Mouse (Mus musculus): ENCODE measurements at regions not wholly inside any gene's neighbourhood (a gene's known extent, or its start where the extent isn't known, plus 50 kb on each side); places are given as distances from the start of the nearest gene placed in this dataset.

DNA sequence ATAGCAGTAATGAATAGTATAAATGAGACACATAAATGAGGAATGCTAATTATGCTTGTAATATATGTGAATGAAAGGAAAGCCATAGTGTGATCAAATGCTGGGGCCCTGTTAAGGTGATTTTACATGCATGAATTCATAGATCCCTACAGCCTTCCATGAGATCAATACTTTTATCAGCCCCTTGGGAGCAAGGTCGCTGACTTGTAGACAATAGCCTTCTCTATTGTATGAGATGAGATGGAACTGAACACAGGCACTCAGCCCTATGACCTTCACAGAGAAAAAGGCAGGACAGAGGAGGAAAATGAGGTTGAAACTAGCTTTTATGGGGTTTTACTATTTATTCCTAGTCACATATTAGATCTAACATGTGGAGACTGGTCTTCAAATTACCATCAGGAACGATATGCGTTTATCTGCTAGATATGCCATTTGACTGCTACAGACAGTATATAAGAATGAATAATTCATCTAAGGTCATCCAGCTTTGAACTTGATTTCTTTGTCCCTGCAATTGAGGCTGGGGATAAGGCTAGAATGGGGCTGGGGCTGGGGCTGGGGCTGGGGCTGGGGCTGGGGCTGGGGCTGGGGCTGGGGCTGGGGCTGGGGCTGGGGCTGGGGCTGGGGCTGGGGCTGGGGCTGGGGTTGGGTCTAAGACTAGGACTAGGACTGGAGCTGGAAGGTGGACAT lies 1390.0 kb upstream of the Lrrc6 start:
- Histone ChIP-seq H3K4me1 (replicated peaks; ENCODE audit: insufficient read depth, low read length) (no peaks in the 10 kb centered on the region), H3K36me3 (ENCODE audit: insufficient read depth, low read length) (no peaks in the 10 kb centered on the region), H3K4me3 (replicated peaks; ENCODE audit: low read depth, low read length) (no peak overlapping the region), H3K27ac (no peak overlapping the region), H3K9me3 (replicated peaks; ENCODE audit: low read length) (no peaks in the 10 kb centered on the region), H3K4me2 (ENCODE audit: low read length) (no peak overlapping the region), H3K9ac (ENCODE audit: low read depth, low read length) (no peak overlapping the region), H3K27me3 (ENCODE audit: insufficient read depth, low read length) (no peaks in the 10 kb centered on the region)
- ATAC-seq (replicated peaks; ENCODE audit: low FRiP score, low read depth) (no peak), DNase-seq (ENCODE audit: low spot score) (no peak)
- no peak for TF ChIP-seq CTCF (IDR thresholded peaks at IDR 0.05; ENCODE audit: low read depth)
- 83% methylated on average over 3 of the region's 3 CpGs for WGBS

GRCm38 (mm10) chr15:67888548-67888947 lies 1387.8 kb upstream of the Lrrc6 start:
- no peak overlapping the region for H3K4me3 ChIP-seq (replicated peaks; ENCODE audit: low read depth, low read length)
- DNase-seq (ENCODE audit: low spot score) (no peak), ATAC-seq (replicated peaks; ENCODE audit: low FRiP score, low read depth) (no peak)
- H3K4me2 ChIP-seq (ENCODE audit: low read length) = no peak overlapping the region
- no peaks in the 10 kb centered on the region for H3K27me3 ChIP-seq (ENCODE audit: insufficient read depth, low read length)
- TF ChIP-seq CTCF (IDR thresholded peaks at IDR 0.05; ENCODE audit: low read depth) = no peak
- H3K9me3 ChIP-seq (replicated peaks; ENCODE audit: low read length) = no peaks in the 10 kb centered on the region
- no peak overlapping the region for H3K9ac ChIP-seq (ENCODE audit: low read depth, low read length)
- no peaks in the 10 kb centered on the region for H3K36me3 ChIP-seq (ENCODE audit: insufficient read depth, low read length)
- no peak overlapping the region for H3K27ac ChIP-seq
- H3K4me1 ChIP-seq (replicated peaks; ENCODE audit: insufficient read depth, low read length) = no peaks in the 10 kb centered on the region

- H3K9me3 ChIP-seq (replicated peaks; ENCODE audit: low read length) = no peaks in the 10 kb centered on the region
- whole genome bisulfite sequencing = 47% methylated on average over 1 of the region's 1 CpGs
- H3K36me3 ChIP-seq (ENCODE audit: insufficient read depth, low read length) = no peaks in the 10 kb centered on the region
- no peaks in the 10 kb centered on the region for H3K27me3 ChIP-seq (ENCODE audit: insufficient read depth, low read length)
- no peak for ATAC-seq (replicated peaks; ENCODE audit: low FRiP score, low read depth)
- H3K4me2 ChIP-seq (ENCODE audit: low read length) = no peak overlapping the region
- H3K4me3 ChIP-seq (replicated peaks; ENCODE audit: low read depth, low read length) = no peak overlapping the region
- H3K9ac ChIP-seq (ENCODE audit: low read depth, low read length) = no peak overlapping the region
- no peak for DNase-seq (ENCODE audit: low spot score)
- H3K27ac ChIP-seq = no peak overlapping the region
- TF ChIP-seq CTCF (IDR thresholded peaks at IDR 0.05; ENCODE audit: low read depth) = no peak
- H3K4me1 ChIP-seq (replicated peaks; ENCODE audit: insufficient read depth, low read length) = no peaks in the 10 kb centered on the region
Measured at GRCm38 (mm10) chr15:67855291-67855690, 1354.6 kb upstream of the Lrrc6 start.

- ATAC-seq (replicated peaks; ENCODE audit: low FRiP score, low read depth) (no peak), DNase-seq (ENCODE audit: low spot score) (no peak)
- Histone ChIP-seq H3K4me1 (replicated peaks; ENCODE audit: insufficient read depth, low read length) (no peaks in the 10 kb centered on the region), H3K9ac (ENCODE audit: low read depth, low read length) (no peak overlapping the region), H3K4me2 (ENCODE audit: low read length) (no peak overlapping the region), H3K9me3 (replicated peaks; ENCODE audit: low read length) (no peaks in the 10 kb centered on the region), H3K27ac (no peak overlapping the region), H3K4me3 (replicated peaks; ENCODE audit: low read depth, low read length) (no peak overlapping the region), H3K36me3 (ENCODE audit: insufficient read depth, low read length) (no peaks in the 10 kb centered on the region), H3K27me3 (ENCODE audit: insufficient read depth, low read length) (no peaks in the 10 kb centered on the region)
- WGBS = 70% methylated on average over 3 of the region's 3 CpGs
- TF ChIP-seq CTCF (IDR thresholded peaks at IDR 0.05; ENCODE audit: low read depth) = no peak
Measured at GRCm38 (mm10) chr15:67850118-67850517, 1349.4 kb upstream of the Lrrc6 start.

GRCm38 (mm10) chr15:67845707-67846106 lies 1345.0 kb upstream of the Lrrc6 start:
- Histone ChIP-seq H3K4me3 (replicated peaks; ENCODE audit: low read depth, low read length) (no peak overlapping the region), H3K4me1 (replicated peaks; ENCODE audit: insufficient read depth, low read length) (no peaks in the 10 kb centered on the region), H3K9ac (ENCODE audit: low read depth, low read length) (no peak overlapping the region), H3K36me3 (ENCODE audit: insufficient read depth, low read length) (no peaks in the 10 kb centered on the region), H3K27ac (no peak overlapping the region), H3K4me2 (ENCODE audit: low read length) (no peak overlapping the region), H3K9me3 (replicated peaks; ENCODE audit: low read length) (no peaks in the 10 kb centered on the region), H3K27me3 (ENCODE audit: insufficient read depth, low read length) (no peaks in the 10 kb centered on the region)
- DNase-seq (ENCODE audit: low spot score) (no peak), ATAC-seq (replicated peaks; ENCODE audit: low FRiP score, low read depth) (no peak)
- TF ChIP-seq CTCF (IDR thresholded peaks at IDR 0.05; ENCODE audit: low read depth) = no peak
- 81% methylated on average over 2 of the region's 2 CpGs for WGBS

DNA sequence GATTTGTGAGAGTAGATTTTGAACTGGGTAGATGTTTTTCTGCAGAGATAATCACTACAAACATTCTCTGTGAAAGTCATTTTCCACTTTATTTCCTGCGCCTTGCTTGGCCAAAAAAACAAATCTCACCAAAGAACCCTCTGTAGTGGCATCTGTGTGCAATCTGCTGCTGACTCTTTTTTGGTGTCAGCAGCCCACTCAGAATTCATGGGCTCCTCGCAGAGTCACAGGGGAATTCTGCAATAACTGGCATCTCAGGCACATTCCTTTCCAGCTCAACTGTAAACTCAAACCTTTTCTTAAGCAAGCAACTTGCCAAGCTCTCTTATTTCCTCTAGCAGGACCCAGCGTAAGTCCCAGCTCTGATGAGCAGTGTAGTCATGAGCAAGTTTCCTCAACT lies 1340.0 kb upstream of the Lrrc6 start:
- 74% methylated on average over 3 of the region's 3 CpGs for WGBS

More for the DNA sequence above, 1340.0 kb upstream of the Lrrc6 start:
- Histone ChIP-seq H3K4me3 (replicated peaks; ENCODE audit: low read depth, low read length) (no peak overlapping the region), H3K9me3 (replicated peaks; ENCODE audit: low read length) (no peaks in the 10 kb centered on the region), H3K9ac (ENCODE audit: low read depth, low read length) (no peak overlapping the region), H3K4me1 (replicated peaks; ENCODE audit: insufficient read depth, low read length) (no peaks in the 10 kb centered on the region), H3K36me3 (ENCODE audit: insufficient read depth, low read length) (no peaks in the 10 kb centered on the region), H3K4me2 (ENCODE audit: low read length) (no peak overlapping the region), H3K27ac (no peak overlapping the region), H3K27me3 (ENCODE audit: insufficient read depth, low read length) (no peaks in the 10 kb centered on the region)
- no peak for TF ChIP-seq CTCF (IDR thresholded peaks at IDR 0.05; ENCODE audit: low read depth)
- no peak for DNase-seq (ENCODE audit: low spot score)
- ATAC-seq (replicated peaks; ENCODE audit: low FRiP score, low read depth) = no peak
